Mouse (Mus musculus) heart, embryonic 14.5 days (tissue): Measurements from ENCODE around the gene Fgfr2. TPM values are rescaled to one million over a fixed set of nuclear protein-coding genes. Genes with fewer than 3 reads are reported as not detected.
"Not testable (repeated sequence)": the region's sequence is repeated elsewhere in the genome, so short reads cannot be mapped to it uniquely, and the experiment has no call there.

Experiments used
- ATAC-seq: fragments of 200-750 bp; cut with Nextera tagmentation; 2 replicates; pipeline ENCODE4 v1.8.0; 2017; ENCODE audit warnings: low read depth, moderate TSS enrichment; ENCODE audit not compliant: insufficient number of reproducible peaks, insufficient read depth, low FRiP score
- H3K27ac ChIP-seq, 2 experiments: fragments of 200-500 bp in 1 of 2; fragments of 300-500 bp in 1 of 2; sonication (generic) in 1 of 2; replicated peaks in 1 of 2; 2 replicates each; pipeline ENCODE4 v1.5.1; 2012 to 2014; ENCODE audit warnings: low read depth in 2 of 2, low read length in 2 of 2, control low read depth in 1 of 2, mild to moderate bottlenecking in 1 of 2, mixed read lengths in 1 of 2; ENCODE audit not compliant: control insufficient read depth in 1 of 2, insufficient read depth in 1 of 2
- H3K27me3 ChIP-seq: fragments of 300-500 bp; sonication (generic); 2 replicates; pipeline ENCODE4 v1.6.1; 2014; ENCODE audit warnings: mild to moderate bottlenecking, low read length, control low read depth; ENCODE audit not compliant: control insufficient read depth, insufficient read depth
- H3K36me3 ChIP-seq: fragments of 300-500 bp; sonication (generic); 2 replicates; pipeline ENCODE4 v1.6.1; 2014; ENCODE audit warnings: mild to moderate bottlenecking, control low read depth, low read length, mixed read lengths; ENCODE audit not compliant: control insufficient read depth, insufficient read depth
- H3K4me1 ChIP-seq, 2 experiments: fragments of 200-500 bp in 1 of 2; fragments of 300-500 bp in 1 of 2; sonication (generic) in 1 of 2; 2 replicates each; pipeline ENCODE4 v1.6.1; 2012 to 2014; ENCODE audit warnings: low read length in 2 of 2, control low read depth in 1 of 2, mixed read lengths in 1 of 2; ENCODE audit not compliant: control insufficient read depth in 2 of 2, insufficient read depth in 2 of 2
- H3K4me2 ChIP-seq: fragments of 300-500 bp; sonication (generic); 2 replicates; pipeline ENCODE4 v1.6.1; 2014; ENCODE audit warnings: mild to moderate bottlenecking, low read length
- H3K4me3 ChIP-seq, 2 experiments: fragments of 200-500 bp in 1 of 2; fragments of 300-500 bp in 1 of 2; sonication (generic) in 1 of 2; 2 replicates each; pipeline ENCODE4 v1.5.1; 2012 to 2014; ENCODE audit warnings: low read length in 2 of 2, mild to moderate bottlenecking in 2 of 2, control low read depth in 1 of 2, low read depth in 1 of 2, moderate library complexity in 1 of 2; ENCODE audit not compliant: control insufficient read depth in 1 of 2, insufficient read depth in 1 of 2
- H3K9ac ChIP-seq: fragments of 300-500 bp; sonication (generic); 2 replicates; pipeline ENCODE4 v1.6.1; 2014; ENCODE audit warnings: mild to moderate bottlenecking, low read length
- H3K9me3 ChIP-seq: fragments of 300-500 bp; sonication (generic); 2 replicates; pipeline ENCODE4 v1.6.1; 2016; ENCODE audit warnings: low read length, control low read depth; ENCODE audit not compliant: control insufficient read depth
- WGBS: fragments of 180-500 bp; shearing (Covaris S2); extraction: QIAGEN DNeasy Blood & Tissue Kit; methylation state at CpG from one replicate; pipeline ENCODE4 v1.1.7; 2014; 5-methylcytosine and 5-hydroxymethylcytosine counted together
- polyA plus RNA-seq: library from polyadenylated mRNA; unstranded; fragments of >200 nt; fragmentation: Nextera tagmentation; extraction: Ambion mirVana; gene quantifications from 2 replicates; pipeline ENCODE4 v1.2.1, GENCODE M21; 2014

Fgfr2 gene
- polyA plus RNA-seq, 1 experiment from 2014 or later, result 22.4 TPM

DNA sequence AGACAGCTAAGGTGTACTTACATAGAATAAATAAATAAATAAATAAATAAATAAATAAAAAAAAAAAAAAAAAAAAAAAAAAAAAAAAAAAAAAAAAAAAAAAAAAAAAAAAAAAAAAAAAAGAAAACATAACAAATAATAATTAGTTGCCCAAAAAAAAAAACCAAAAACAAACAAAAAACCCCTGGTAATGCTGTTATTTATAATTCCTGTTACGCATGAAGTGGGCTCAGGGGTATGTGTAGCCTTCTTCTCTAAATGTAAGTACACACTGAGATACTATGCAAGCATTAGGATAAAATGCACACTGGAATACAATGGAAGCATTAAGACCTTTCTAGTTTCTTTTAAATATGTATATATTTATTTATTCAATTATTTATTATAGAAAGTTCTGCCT, 2733.1 kb downstream of the Fgfr2 start:
- 100% methylated on average over 1 of the region's 1 CpGs for WGBS
- H3K9me3 ChIP-seq, H3K9ac ChIP-seq, H3K4me2 ChIP-seq, H3K27ac ChIP-seq, ATAC-seq, H3K27me3 ChIP-seq, H3K4me3 ChIP-seq, H3K4me1 ChIP-seq: not testable (repeated sequence)
- H3K36me3 ChIP-seq, result peaks cover 36% of the 10 kb centered on the region

GRCm38 (mm10) chr7:130386308-130386707, 2736.8 kb downstream of the Fgfr2 start:
- Histone ChIP-seq H3K36me3 (peaks cover 15% of the 10 kb centered on the region; the same call in 1 of the 2 replicates), H3K9ac (no peak overlapping the region), H3K4me2 (no peak overlapping the region), H3K4me1 (no peaks in the 10 kb centered on the region), H3K27ac (no peak overlapping the region), H3K4me3 (no peak overlapping the region), H3K27me3 (no peaks in the 10 kb centered on the region), H3K9me3 (no peaks in the 10 kb centered on the region)
- no peak for ATAC-seq
- 85% methylated on average over 3 of the region's 3 CpGs for WGBS

DNA sequence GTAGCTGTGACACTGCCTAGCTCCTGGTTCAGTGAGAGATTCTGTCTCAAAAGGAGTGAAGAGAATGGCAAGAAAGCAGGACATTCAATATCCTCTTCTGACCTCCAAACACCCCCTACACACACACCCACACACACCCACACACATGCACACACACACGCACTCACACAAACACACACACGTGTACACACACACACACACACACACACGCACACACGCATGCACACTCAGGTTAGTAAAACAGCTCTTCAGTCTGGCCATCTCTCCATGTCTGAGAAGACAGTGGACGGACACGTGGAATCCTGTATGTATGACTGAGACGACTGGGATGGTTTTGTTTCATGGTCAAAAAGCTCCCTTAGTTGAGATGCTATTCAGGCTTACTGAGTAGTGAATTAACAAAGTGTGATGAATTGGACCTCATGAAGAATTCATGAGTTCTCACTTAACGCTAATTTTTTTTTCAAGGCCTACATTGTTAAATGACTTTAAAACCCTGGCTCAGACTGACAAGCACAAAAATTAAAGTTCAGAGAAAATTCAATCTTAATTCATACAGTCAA, 2737.3 kb downstream of the Fgfr2 start:
- no peak overlapping the region for H3K9ac ChIP-seq
- no peaks in the 10 kb centered on the region for H3K27me3 ChIP-seq
- no peaks in the 10 kb centered on the region for H3K4me1 ChIP-seq
- H3K4me2 ChIP-seq, result no peak overlapping the region
- WGBS, result 91% methylated on average over 8 of the region's 8 CpGs
- no peak overlapping the region for H3K27ac ChIP-seq
- H3K9me3 ChIP-seq, result no peaks in the 10 kb centered on the region
- ATAC-seq, result no peak
- H3K36me3 ChIP-seq, result peaks cover 15% of the 10 kb centered on the region; the same call in 1 of the 2 replicates
- no peak overlapping the region for H3K4me3 ChIP-seq

DNA sequence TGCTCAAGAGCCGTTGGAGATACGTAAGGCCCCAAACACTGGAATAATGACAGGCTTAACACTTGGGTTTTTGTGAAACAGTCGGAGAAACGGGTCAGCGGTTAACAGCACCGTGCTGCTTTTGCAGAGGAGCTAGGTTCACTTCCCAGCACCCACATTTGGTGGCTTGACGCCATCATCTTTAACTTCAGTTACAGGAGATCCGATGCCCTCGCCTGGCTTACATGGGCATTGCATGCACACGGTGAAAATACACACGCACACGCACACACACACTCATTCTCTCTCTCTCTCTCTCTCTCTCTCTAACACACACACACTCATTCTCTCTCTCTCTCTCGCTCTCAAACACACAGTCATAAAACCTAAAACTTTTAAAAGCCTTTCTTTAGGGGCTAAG, 2741.0 kb downstream of the Fgfr2 start:
- no peak overlapping the region for H3K9ac ChIP-seq
- H3K27ac ChIP-seq, result no peak overlapping the region
- 0 out of 2 replicates have a peak, but pooled peaks cover 6% of the 10 kb centered on the region for H3K36me3 ChIP-seq
- WGBS, result 96% methylated on average over 13 of the region's 13 CpGs
- H3K27me3 ChIP-seq, result no peaks in the 10 kb centered on the region
- no peak overlapping the region for H3K4me2 ChIP-seq
- ATAC-seq, result no peak
- H3K4me1 ChIP-seq, result no peaks in the 10 kb centered on the region
- no peaks in the 10 kb centered on the region for H3K9me3 ChIP-seq
- no peak overlapping the region for H3K4me3 ChIP-seq

DNA sequence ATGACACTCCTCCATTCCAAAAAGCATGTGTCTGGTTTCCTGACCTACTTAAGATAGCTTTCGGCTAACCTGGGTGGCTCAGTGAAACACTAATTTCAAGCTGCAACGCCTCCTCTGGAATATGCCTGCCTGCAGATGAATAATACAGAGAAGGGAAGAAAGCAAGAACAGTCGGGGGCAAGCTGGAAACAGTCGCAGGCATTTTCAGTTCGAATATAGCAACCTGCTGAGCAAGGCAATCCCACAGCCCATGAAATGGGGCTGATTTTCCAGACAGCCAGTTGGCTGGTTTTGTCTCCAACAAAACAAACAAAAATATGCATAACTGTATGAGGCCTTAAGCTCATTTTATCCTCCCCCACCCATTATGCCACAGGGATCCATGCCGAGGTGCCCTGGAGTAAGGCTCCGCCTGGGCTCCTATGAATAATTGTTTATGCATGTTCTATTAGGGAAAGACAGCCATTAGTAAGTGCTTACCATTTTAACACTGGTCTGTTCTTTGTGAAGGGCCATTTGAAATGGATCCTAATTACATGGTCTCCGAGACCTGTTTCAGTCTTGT, 2741.7 kb downstream of the Fgfr2 start:
- H3K4me2 ChIP-seq, result no peak overlapping the region

DNA sequence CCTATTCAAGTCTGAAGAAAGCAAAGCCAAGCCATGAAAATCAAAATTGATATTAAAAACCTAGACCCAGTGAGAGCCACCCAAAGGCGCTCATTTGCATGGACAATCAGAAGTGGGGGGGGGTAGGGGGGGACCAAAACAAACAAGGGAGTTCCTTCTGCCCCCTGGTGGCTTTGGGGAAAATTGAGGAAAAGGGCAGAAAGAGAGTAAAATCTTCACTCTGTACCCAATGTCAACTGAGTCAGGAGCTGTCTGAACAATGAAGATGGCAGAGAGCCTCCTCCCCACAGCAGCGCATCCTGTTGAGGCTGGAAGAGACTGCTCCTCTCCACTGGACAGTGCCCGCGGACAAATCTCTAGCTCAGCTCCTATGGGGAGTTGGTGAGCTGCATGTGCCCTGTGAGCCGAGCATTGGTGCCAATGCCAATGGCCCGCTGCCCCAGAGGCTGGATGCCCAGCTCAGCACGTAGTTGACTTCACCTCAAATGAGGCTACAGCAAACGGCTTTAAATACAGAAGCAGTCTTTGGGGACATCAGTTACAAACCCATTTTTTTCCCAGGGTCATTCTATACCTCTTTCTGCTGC, 2742.3 kb downstream of the Fgfr2 start:
- Histone ChIP-seq H3K9ac (no peak overlapping the region), H3K9me3 (no peaks in the 10 kb centered on the region), H3K27ac (no peak overlapping the region), H3K27me3 (no peaks in the 10 kb centered on the region), H3K36me3 (no peaks in the 10 kb centered on the region), H3K4me2 (no peak overlapping the region), H3K4me3 (no peak overlapping the region), H3K4me1 (no peaks in the 10 kb centered on the region)
- ATAC-seq, result no peak
- WGBS, result 88% methylated on average over 8 of the region's 8 CpGs

More for the DNA sequence above, 2741.7 kb downstream of the Fgfr2 start:
- Histone ChIP-seq H3K27me3 (no peaks in the 10 kb centered on the region), H3K27ac (no peak overlapping the region), H3K9ac (no peak overlapping the region), H3K9me3 (no peaks in the 10 kb centered on the region), H3K4me3 (no peak overlapping the region), H3K36me3 (no peaks in the 10 kb centered on the region), H3K4me1 (no peaks in the 10 kb centered on the region)
- no peak for ATAC-seq
- 89% methylated on average over 8 of the region's 8 CpGs for WGBS

DNA sequence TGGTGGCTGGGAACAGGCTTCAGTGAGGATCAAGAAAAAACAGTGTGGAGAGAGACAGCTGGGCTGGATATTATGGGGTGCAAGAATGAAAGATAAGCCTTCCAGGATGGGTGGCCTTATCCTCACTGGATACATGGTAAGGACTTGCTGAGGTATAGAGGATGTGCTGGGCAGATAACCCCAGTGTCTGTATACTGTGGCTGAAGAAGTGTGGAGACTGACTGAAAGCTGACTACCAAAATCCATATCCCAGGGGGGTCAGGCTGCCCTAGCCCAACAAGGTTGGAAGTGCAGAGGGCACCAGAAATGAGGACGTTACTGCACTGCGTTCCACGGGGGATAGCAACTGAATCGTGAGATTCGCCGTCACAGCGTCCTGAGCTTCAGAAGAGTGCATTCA, 2742.8 kb downstream of the Fgfr2 start:
- WGBS, result 93% methylated on average over 7 of the region's 7 CpGs
- Histone ChIP-seq H3K4me3 (no peak overlapping the region), H3K9ac (no peak overlapping the region), H3K27me3 (no peaks in the 10 kb centered on the region), H3K4me2 (no peak overlapping the region), H3K4me1 (no peaks in the 10 kb centered on the region), H3K27ac (no peak overlapping the region), H3K36me3 (no peaks in the 10 kb centered on the region), H3K9me3 (no peaks in the 10 kb centered on the region)
- no peak; the same call in 1 of the 2 replicates for ATAC-seq
